Mouse (Mus musculus) embryo, embryonic 11.5 days (tissue): ENCODE data around the gene Pgpep1.

Experiments used
- DNase-seq: peaks from one replicate; pipeline ENCODE4 v3.0.0-alpha.2; 2012; ENCODE audit warnings: low read depth, low spot score

The Pgpep1 gene

GRCm38 (mm10) chr8:70659604-70660272 is 450 bp downstream of the Pgpep1 start:
- peak; percentile 92 for DNase-seq

DNA sequence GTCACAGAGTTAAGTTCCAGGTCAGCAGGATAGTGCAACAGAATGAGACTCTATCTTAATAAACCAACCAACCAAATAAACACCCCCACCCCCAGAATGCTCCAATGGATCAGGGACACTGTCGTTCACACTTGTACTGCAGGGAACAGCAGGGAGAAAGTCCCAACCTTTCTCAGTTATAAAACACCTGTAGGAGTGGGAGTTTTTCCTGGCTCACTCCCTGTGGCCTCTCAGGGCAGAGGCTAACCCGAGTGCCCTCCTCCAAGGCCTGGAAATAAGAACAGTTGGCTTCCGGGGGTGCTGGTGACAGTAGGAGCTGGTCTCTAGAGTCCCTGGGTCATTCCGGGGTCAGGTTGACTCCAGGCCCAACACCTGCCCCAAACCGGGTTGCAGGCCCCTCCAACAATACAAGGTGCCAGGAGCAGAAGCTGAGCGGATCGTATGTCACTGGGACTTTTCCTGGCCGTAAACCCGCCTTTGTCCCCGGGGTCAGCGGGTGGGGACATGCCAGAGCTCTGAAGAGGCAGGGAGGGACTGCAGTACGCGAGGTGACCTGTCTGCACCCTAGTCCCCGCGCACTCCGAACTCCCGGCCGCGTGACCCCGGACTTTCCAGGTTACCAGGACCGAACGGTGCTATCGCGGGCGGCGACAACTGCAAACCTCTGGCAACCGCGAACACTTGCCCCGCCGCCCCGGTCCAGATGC is 1.1 kb downstream of the Pgpep1 start:
- no peak for DNase-seq

- no peak for DNase-seq
Observed at GRCm38 (mm10) chr8:70657739-70658138, 2.4 kb downstream of the Pgpep1 start.

DNA sequence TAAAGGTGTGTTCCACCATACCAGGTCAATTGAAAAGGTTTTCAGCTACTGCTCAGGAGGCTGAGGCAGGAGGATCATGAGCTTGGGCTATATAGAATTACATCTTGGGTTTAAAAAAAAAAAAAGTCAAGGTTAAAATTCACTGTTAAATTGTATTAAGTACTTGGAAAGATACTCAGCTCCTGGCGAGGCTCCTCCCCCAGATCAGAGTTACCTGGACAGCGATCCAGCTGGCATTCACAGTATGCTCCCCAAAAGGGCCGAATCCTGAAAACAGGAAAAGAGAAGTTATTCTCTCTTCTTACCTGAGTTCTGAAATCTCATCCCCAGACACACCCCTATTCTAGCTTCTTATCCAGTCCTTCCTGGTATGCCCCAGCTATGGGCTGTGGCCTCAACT is 3.0 kb downstream of the Pgpep1 start:
- DNase-seq, result no peak

GRCm38 (mm10) chr8:70656193-70656790 is 3.9 kb downstream of the Pgpep1 start:
- DNase-seq, result no peak

DNA sequence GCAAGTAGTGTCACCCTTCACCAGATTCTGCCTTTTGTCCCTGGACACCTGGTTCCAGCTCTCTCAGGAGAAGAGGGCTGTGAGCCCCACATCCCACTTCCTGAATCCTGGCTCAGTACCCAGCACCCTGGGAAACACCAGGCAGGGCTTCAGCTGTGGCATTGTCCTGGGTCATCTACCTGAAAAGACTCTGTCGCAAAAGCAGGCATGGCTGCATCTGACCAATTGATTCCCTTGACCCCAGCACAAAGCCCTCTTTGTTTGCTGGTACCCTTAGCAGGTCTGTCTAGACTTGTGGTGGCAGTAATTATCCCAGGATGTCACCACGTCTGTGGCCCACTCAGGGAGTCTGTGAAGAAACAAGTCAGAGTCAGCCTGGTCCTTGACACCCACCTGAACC is 4.7 kb downstream of the Pgpep1 start:
- DNase-seq, result no peak

DNA sequence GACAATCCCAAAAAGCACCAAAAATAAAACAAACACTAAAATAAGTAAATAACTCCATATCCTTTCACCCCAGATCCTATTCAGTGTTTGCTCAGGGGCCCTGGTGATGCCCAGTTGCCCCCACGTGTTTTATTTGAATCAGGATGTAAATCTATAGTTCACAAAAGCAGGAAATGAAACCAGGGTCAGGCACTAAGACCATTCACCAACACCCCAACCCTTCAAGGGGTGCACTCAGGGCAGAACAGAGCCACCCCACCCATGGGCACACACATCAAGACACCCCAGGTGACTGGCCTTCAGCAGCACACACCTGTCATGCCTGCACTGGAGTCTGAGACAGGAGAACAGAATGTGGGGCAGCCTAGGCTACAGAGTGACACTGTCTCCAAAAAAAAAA is 6.1 kb downstream of the Pgpep1 start:
- DNase-seq, result no peak

- DNase-seq, result no peak
Observed at GRCm38 (mm10) chr8:70653226-70653625, 7.0 kb downstream of the Pgpep1 start.

- no peak for DNase-seq
Observed at GRCm38 (mm10) chr8:70650351-70650750, 9.8 kb downstream of the Pgpep1 start.

- DNase-seq, result no peak
Observed at GRCm38 (mm10) chr8:70649324-70649723, 10.9 kb downstream of the Pgpep1 start.

GRCm38 (mm10) chr8:70648921-70649320 is 11.3 kb downstream of the Pgpep1 start:
- DNase-seq, result no peak

DNA sequence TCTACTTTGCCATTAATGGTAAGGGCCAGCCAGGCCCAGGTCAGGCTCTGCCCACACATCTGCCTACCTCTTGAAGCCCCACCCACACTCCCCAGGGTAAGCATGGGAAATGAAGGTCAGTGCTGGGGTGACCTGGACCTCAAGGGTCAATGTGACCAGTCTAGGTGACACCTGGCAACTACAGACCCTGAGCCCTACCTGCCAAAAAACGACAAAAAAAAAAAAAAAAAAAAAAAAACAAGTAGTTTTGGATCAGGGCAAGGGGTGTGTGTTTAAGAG is 12.1 kb downstream of the Pgpep1 start:
- no peak for DNase-seq

- no peak for DNase-seq
Observed at GRCm38 (mm10) chr8:70647343-70648163, 12.6 kb downstream of the Pgpep1 start.

DNA sequence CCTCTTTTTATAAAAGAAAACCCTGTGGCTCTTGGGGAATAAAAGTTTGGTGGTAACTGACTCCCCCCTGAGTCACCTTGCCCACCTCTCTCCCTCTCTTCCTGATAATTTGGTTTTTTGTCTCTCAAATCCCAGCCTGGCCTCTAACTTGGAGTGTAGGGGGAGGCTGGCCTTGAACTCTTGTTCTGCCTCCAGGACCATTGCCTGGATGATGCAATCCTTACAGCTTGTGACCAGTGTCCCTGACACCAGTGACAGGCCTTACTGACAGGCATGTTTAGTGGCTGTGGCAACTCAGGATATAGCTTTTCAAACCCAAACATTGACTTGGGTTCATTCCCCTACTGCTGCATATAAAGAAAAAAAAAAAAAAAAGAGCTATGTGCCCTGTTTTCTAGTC is 13.4 kb downstream of the Pgpep1 start:
- DNase-seq, result no peak

DNA sequence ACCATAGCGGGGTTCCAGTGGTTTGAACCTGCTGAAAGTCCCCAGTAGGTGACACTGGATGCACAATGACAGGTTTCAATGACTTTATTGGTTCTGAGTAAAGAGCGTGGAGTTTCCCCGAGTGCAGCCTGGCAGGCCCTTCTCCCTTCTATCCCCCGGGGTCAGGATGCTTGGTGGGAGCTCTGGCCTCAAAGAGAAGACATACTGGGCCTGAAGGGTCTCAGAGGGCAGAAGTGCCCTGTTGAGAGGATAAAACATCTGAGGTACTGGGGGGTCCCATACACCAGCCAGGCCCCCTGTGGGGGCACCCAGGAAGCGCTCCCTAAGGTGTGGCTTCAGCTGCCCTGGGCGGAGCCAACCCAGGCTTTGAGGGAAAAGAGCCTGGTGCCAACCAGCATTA is 13.8 kb downstream of the Pgpep1 start:
- no peak for DNase-seq

DNA sequence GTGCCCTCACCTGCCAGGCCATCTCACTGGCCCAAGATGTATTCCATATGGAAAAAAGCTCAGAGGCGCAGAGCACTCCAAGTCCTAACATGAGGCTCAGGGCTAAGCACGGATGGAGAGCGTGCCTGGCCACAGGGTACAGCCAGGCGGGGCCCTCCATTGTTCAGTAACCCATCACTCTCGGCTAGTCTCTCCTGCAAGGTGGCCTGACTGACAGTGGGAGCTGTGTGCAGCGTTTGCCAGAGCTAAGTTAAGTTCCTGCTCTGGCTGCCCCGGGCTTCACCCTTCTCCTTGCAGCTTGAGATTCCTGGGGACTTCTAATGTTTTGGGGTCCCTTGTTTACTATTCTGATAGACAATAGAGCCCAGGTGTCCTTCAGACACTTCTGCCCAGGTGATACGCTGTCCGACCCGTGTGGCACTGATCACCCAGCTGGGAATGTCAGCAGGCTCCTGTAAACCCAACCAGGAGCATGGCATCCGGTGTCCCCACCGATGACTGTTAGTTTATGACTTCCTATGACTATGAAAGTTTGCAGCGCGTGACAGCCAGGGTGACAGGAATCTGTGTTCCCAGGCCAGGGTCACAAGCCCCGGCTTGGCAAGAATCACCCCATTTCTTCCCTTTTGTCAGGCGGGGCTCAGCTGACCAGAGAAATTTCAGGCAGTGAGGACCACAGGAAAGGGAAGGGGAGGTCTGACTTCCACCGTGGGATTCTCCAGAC is 14.5 kb downstream of the Pgpep1 start:
- no peak for DNase-seq

GRCm38 (mm10) chr8:70644065-70644464 is 16.1 kb downstream of the Pgpep1 start:
- DNase-seq, result no peak

DNA sequence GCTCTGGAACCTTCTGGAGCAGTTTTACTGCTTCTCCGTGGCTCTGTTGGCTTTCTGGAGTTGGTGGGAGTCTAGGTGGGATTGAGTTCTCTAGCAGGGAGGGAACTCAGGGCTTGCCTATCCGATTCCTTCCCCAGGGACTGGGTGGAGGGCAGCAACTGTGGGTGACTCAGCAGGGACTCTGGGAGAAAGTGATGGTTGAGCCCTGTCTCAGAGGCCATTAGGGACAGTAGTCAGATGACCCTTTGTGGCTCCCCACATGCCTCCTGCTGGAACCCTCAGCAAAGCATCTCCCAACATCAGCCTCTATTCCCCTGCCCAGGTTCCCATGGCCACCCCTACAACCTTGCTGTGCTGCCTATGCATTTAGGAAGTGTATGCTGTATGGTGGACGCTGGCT is 17.2 kb downstream of the Pgpep1 start:
- no peak for DNase-seq

GRCm38 (mm10) chr8:70638752-70639151 is 21.4 kb downstream of the Pgpep1 start:
- no peak for DNase-seq

GRCm38 (mm10) chr8:70636838-70637237 is 23.4 kb downstream of the Pgpep1 start:
- DNase-seq, result no peak

- DNase-seq, result no peak
Observed at GRCm38 (mm10) chr8:70635527-70635926, 24.7 kb downstream of the Pgpep1 start.

GRCm38 (mm10) chr8:70634066-70634465 is 26.1 kb downstream of the Pgpep1 start:
- DNase-seq, result no peak
